Comparison of ENCODE assay signal across 24 mouse cellular contexts in the genomic region with DNA sequence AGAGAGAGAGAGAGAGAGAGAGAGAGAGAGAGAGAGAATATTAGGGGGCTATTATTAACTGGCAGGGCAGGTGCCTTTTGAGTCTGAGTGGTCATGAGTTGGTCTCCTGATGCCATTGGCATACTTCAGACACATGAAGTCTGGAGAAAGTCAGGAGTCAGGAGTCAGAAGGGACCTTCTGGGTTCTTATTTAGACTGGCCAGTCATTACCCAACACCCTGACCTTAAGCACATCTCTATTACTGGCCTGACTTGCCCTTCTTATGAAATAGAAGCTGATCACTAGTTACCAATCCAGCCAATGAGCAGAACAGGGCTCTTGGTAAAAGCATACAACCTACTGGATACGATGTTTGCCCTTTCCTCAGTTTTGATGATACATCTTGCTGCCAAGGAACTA. TPM values are rescaled to one million over a fixed set of nuclear protein-coding genes. Genes with fewer than 3 reads are reported as not detected.
"Had no signal": no experiment of that assay in that cellular context is flagged by ENCODE, and none has a peak within 500 bp of the region (broad histone marks: within the 10 kb centered on the region; RNA-seq: fewer than 3 reads in every experiment).

No protein-coding gene starts in this region.

- H3K27me3 ChIP-seq: limb, embryonic 15.5 days; lung, embryonic 15.5 days; neural tube, embryonic 12.5 days had no signal

- H3K9me3 ChIP-seq: limb, embryonic 15.5 days; lung, embryonic 15.5 days; neural tube, embryonic 12.5 days; neural tube, embryonic 15.5 days; stomach, embryonic 15.5 days had no signal

- H3K27ac ChIP-seq: layer of hippocampus, adult 2 months; liver, embryonic 14.5 days; lung, embryonic 15.5 days; neural tube, embryonic 12.5 days; neural tube, embryonic 15.5 days had no signal

- H3K4me3 ChIP-seq: layer of hippocampus, adult 2 months; limb, embryonic 15.5 days; lung, embryonic 15.5 days; neural tube, embryonic 12.5 days; neural tube, embryonic 15.5 days; stomach, embryonic 15.5 days had no signal

- H3K4me2 ChIP-seq: limb, embryonic 15.5 days; liver, embryonic 11.5 days; lung, embryonic 15.5 days; midbrain, embryonic 11.5 days; neural tube, embryonic 12.5 days; neural tube, embryonic 15.5 days; stomach, embryonic 15.5 days had no signal

- ATAC-seq: liver, postnatal 0 days had no signal

- H3K9ac ChIP-seq: limb, embryonic 15.5 days; liver, embryonic 14.5 days; liver, postnatal 0 days; lung, embryonic 15.5 days; neural tube, embryonic 12.5 days; neural tube, embryonic 15.5 days; stomach, embryonic 15.5 days had no signal

- H3K36me3 ChIP-seq: limb, embryonic 15.5 days; lung, embryonic 15.5 days; neural tube, embryonic 12.5 days; neural tube, embryonic 15.5 days; stomach, embryonic 15.5 days had no signal

- DNase-seq: kidney, adult 9 months; kidney, postnatal 25 days; layer of hippocampus, adult 9-11 months; liver, postnatal 0 days; lung, postnatal 10 days; lung, postnatal 36 days; midbrain, embryonic 14.5 days; right cerebral cortex, adult 18-20 months; right cerebral cortex, postnatal 14 days; right cerebral cortex, postnatal 4 days; spleen, adult 18-20 months; thymus, postnatal 36 days had no signal

RNA-seq across cellular contexts. Expression of a gene that starts 2.2 kb away (rescaled TPM):
- total RNA-seq: megakaryocyte progenitor cell, adult 5-6 weeks; midbrain, postnatal 0 days had no signal

RNA-seq across cellular contexts. Expression of a gene that starts 41.4 kb away (rescaled TPM):
- total RNA-seq: megakaryocyte progenitor cell, adult 5-6 weeks; megakaryocyte-erythroid progenitor cell, adult 5-6 weeks had no signal

RNA-seq across cellular contexts. Expression of a gene that starts 59.1 kb away (rescaled TPM):
- total RNA-seq: megakaryocyte progenitor cell, adult 5-6 weeks; megakaryocyte-erythroid progenitor cell, adult 5-6 weeks had no signal
